Mouse (Mus musculus) forebrain, embryonic 15.5 days (tissue): ENCODE measurements at regions not wholly inside any gene's neighbourhood (a gene's known extent, or its start where the extent isn't known, plus 50 kb on each side); places are given as distances from the start of the nearest gene placed in this dataset.

Experiments used
- ATAC-seq: fragments of 200-750 bp; cut with Nextera tagmentation; replicated peaks from 2 replicates; pipeline ENCODE4 v1.8.0; 2017; ENCODE audit warnings: mild to moderate bottlenecking, moderate TSS enrichment, moderate library complexity
- H3K27ac ChIP-seq: fragments of 300-500 bp; sonication (generic); replicated peaks from 2 replicates; pipeline ENCODE4 v1.5.1; 2015; ENCODE audit warnings: mild to moderate bottlenecking, inconsistent platforms
- H3K27me3 ChIP-seq: fragments of 300-500 bp; sonication (generic); 2 replicates; pipeline ENCODE4 v1.6.1; 2015; ENCODE audit warnings: inconsistent platforms
- H3K36me3 ChIP-seq: fragments of 300-500 bp; sonication (generic); 2 replicates; pipeline ENCODE4 v1.6.1; 2015; ENCODE audit warnings: mild to moderate bottlenecking, inconsistent platforms
- H3K4me1 ChIP-seq: fragments of 300-500 bp; sonication (generic); 2 replicates; pipeline ENCODE4 v1.6.1; 2015; ENCODE audit warnings: inconsistent platforms
- H3K4me2 ChIP-seq: fragments of 300-500 bp; sonication (generic); replicated peaks from 2 replicates; pipeline ENCODE4 v1.6.1; 2015; ENCODE audit warnings: mild to moderate bottlenecking, inconsistent platforms
- H3K4me3 ChIP-seq: fragments of 300-500 bp; sonication (generic); 2 replicates; pipeline ENCODE4 v1.5.1; 2015; ENCODE audit warnings: mild to moderate bottlenecking, inconsistent platforms
- H3K9ac ChIP-seq: fragments of 300-500 bp; sonication (generic); replicated peaks from 2 replicates; pipeline ENCODE4 v1.6.1; 2015; ENCODE audit warnings: mild to moderate bottlenecking, inconsistent platforms
- H3K9me3 ChIP-seq: fragments of 300-500 bp; sonication (generic); 2 replicates; pipeline ENCODE4 v1.6.1; 2016; ENCODE audit warnings: inconsistent platforms
- WGBS: fragments of 180-500 bp; shearing (Covaris S2); methylation state at CpG from one replicate; pipeline ENCODE4 v1.1.7; 2015; ENCODE audit warnings: mixed read lengths; 5-methylcytosine and 5-hydroxymethylcytosine counted together

DNA sequence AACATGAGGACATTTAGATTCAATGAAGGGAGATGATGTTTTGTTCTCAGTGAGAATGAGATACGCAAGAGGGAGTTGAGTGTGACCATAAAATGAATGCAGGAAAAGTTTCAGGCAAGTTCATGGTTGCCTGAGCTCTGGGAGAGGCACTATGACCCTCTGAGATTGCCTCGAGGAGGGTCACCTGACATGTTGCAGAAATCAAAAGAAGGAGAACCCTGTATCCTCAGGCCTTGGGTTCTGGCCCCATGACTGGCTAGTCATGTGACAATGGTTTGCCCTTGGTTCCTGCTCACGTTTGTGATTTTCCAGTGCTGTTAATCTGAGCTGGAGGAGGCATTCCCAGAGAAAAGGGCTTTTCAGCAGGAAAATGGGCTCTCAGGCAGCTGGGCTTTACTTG, 98.9 kb downstream of the Mab21l3 start:
- no peak overlapping the region for H3K27ac ChIP-seq
- no peaks in the 10 kb centered on the region for H3K27me3 ChIP-seq
- H3K4me1 ChIP-seq = no peaks in the 10 kb centered on the region
- WGBS = 51% methylated on average over 3 of the region's 3 CpGs
- H3K4me2 ChIP-seq = no peak overlapping the region
- H3K9me3 ChIP-seq = no peaks in the 10 kb centered on the region
- ATAC-seq = no peak
- H3K4me3 ChIP-seq = no peak overlapping the region
- H3K36me3 ChIP-seq = no peaks in the 10 kb centered on the region
- no peak overlapping the region for H3K9ac ChIP-seq

DNA sequence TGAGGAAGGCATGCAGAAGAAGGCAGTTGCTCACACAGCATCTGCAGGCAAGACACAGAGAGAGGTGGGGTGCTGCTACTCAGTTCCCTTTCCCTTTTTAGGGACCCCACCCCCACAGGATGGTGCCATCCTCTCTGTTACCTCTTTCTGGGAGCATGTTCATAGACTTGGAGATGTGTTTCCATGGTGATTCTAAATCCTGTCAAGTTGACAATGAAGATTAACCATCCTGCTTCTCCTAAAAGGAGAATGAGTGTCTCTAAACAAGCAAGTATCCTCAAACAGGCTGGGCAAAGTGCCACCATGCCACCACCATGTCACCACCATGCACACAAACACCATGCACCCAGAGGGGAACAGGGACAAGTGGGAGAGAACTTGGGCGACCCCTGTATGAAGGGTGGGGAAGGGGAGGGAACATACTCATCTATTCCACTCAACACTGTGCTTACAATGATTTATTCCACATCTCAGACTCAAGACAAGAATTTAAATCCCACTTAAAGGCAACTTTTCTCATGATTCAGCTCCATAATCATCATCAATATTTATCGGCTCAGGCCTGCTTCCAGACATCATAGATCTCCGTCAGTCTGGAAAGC, 99.6 kb downstream of the Mab21l3 start:
- H3K4me2 ChIP-seq = no peak overlapping the region
- peak; percentile 32; the same call in 1 of the 2 replicates for ATAC-seq
- no peak overlapping the region for H3K27ac ChIP-seq
- 58% methylated on average over 3 of the region's 3 CpGs for WGBS
- H3K27me3 ChIP-seq = no peaks in the 10 kb centered on the region
- no peaks in the 10 kb centered on the region for H3K4me1 ChIP-seq
- H3K36me3 ChIP-seq = no peaks in the 10 kb centered on the region
- no peak overlapping the region for H3K9ac ChIP-seq
- no peaks in the 10 kb centered on the region for H3K9me3 ChIP-seq
- H3K4me3 ChIP-seq = no peak overlapping the region

DNA sequence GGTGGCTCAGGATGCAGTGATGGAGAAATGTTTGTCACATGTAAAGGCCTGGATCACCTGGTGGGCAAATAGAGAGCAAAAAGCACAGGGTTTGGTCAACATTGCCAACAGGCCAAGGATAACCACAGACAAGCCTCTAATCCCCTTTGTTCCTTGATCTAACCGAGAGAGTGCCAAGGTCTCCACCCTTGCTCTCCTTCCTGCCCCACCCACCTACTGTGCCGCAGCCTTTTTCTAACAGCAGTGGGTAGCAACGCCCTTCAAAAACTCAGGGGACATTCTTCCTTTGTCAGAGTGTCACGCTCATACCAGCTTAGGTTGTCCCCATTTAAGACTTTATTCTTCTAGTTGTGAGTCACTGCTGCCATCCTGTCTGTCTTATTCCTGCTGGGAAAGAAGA, 100.6 kb downstream of the Mab21l3 start:
- Histone ChIP-seq H3K4me3 (no peak overlapping the region), H3K4me1 (no peaks in the 10 kb centered on the region), H3K9me3 (no peaks in the 10 kb centered on the region), H3K4me2 (no peak overlapping the region), H3K9ac (no peak overlapping the region), H3K36me3 (no peaks in the 10 kb centered on the region), H3K27me3 (no peaks in the 10 kb centered on the region), H3K27ac (no peak overlapping the region)
- WGBS = 54% methylated on average over 4 of the region's 4 CpGs
- ATAC-seq = no peak

DNA sequence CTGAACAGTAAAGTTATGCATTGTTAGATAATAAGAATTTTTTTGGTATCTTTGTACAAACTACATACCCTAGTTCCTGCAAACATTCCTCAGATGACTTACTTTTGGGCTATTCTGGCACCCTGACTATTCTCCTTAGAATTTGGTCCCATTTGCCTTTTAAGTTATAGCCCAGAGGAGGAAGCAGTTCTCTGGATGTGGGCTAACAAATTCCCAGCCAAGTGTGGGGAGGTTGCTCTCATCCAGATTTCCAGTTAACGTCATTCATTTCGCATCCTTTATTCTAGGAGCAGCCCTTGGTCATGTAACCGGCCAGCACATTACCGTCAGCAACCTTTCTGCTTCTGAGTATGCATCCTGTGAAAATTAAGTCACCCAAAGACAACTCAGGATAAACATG, 107.9 kb downstream of the Mab21l3 start:
- Histone ChIP-seq H3K4me3 (no peak overlapping the region), H3K9me3 (no peaks in the 10 kb centered on the region), H3K4me2 (no peak overlapping the region), H3K36me3 (no peaks in the 10 kb centered on the region), H3K9ac (no peak overlapping the region), H3K4me1 (no peaks in the 10 kb centered on the region), H3K27me3 (no peaks in the 10 kb centered on the region), H3K27ac (no peak overlapping the region)
- ATAC-seq = no peak
- WGBS = 87% methylated on average over 4 of the region's 4 CpGs

GRCm38 (mm10) chr3:101737197-101737596, 111.6 kb downstream of the Mab21l3 start:
- 91% methylated on average over 6 of the region's 6 CpGs for WGBS
- H3K4me2 ChIP-seq = no peak overlapping the region
- no peak overlapping the region for H3K9ac ChIP-seq
- H3K27ac ChIP-seq = no peak overlapping the region
- ATAC-seq = no peak
- no peaks in the 10 kb centered on the region; the same call in 1 of the 2 replicates for H3K9me3 ChIP-seq
- H3K4me3 ChIP-seq = no peak overlapping the region
- H3K4me1 ChIP-seq = no peaks in the 10 kb centered on the region
- no peaks in the 10 kb centered on the region for H3K36me3 ChIP-seq
- H3K27me3 ChIP-seq = no peaks in the 10 kb centered on the region

DNA sequence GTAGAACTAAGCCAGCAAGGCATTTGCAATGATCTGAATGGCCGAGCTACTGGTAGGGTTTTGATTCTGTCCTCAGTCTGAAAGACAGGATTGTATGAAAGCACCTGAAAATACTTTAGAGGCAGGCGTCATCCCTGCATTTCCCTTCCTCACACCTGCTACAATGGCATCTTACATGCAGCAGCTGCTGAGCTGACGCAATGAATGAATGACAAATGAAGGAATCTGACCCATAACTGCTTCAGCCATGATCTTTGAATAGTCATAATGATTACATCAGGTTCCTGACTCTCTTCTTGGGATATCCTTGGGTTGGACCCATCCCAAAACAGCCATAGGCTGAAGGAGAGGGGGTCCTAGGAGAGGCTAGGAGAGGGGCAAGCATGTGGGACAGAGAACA, 119.7 kb downstream of the Mab21l3 start:
- Histone ChIP-seq H3K9me3 (no peaks in the 10 kb centered on the region; the same call in 1 of the 2 replicates), H3K27me3 (no peaks in the 10 kb centered on the region), H3K9ac (no peak overlapping the region), H3K27ac (no peak overlapping the region), H3K4me2 (no peak overlapping the region), H3K4me1 (no peaks in the 10 kb centered on the region), H3K36me3 (no peaks in the 10 kb centered on the region), H3K4me3 (no peak overlapping the region)
- WGBS = 82% methylated on average over 3 of the region's 3 CpGs
- no peak for ATAC-seq

DNA sequence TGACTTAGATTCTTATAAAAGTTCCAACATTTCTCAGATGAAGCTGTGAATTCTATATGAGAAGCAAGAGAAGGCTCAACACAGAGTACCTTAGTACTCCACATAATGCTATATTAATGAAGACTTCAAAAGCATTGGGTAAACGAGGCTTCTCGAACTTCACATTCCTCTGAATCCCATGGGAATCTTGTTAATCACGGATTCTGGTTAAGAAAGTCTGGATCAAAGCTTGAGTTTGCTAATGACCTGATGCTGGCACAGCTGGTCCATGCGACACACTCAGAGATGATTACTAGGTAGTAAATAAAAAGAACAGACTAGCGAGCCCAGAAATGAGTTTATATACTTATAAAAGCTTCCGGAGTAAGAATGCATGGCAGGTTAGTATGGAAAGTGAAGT, 118.4 kb upstream of the Atp1a1 start:
- Histone ChIP-seq H3K36me3 (no peaks in the 10 kb centered on the region), H3K27me3 (no peaks in the 10 kb centered on the region), H3K4me3 (no peak overlapping the region), H3K4me1 (no peaks in the 10 kb centered on the region), H3K9me3 (no peaks in the 10 kb centered on the region), H3K27ac (no peak overlapping the region), H3K4me2 (no peak overlapping the region), H3K9ac (no peak overlapping the region)
- no peak for ATAC-seq
- 20% methylated on average over 6 of the region's 6 CpGs for WGBS

DNA sequence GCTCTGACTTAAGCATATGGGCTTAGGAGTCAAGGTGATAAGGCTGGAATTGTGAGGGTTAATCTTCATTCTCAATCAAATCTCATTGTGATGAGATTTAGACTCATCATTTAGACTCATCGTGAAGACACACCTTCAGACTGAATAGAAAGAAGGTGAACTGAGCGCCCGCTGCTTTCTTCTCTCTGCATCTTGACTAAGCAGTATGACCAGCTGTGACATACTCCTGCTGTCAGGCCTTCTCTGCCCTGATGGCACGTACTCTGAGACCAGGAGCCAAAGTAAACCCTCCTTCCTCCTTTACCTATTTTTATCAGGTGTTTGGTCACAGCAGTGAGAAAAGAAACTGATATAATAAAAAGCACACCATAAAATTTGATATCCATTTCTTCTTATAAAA, 117.5 kb upstream of the Atp1a1 start:
- Histone ChIP-seq H3K4me1 (no peaks in the 10 kb centered on the region), H3K9me3 (no peaks in the 10 kb centered on the region), H3K27ac (no peak overlapping the region), H3K9ac (no peak overlapping the region), H3K36me3 (no peaks in the 10 kb centered on the region), H3K4me2 (no peak overlapping the region), H3K4me3 (no peak overlapping the region), H3K27me3 (no peaks in the 10 kb centered on the region)
- ATAC-seq = no peak
- 86% methylated on average over 4 of the region's 4 CpGs for WGBS

DNA sequence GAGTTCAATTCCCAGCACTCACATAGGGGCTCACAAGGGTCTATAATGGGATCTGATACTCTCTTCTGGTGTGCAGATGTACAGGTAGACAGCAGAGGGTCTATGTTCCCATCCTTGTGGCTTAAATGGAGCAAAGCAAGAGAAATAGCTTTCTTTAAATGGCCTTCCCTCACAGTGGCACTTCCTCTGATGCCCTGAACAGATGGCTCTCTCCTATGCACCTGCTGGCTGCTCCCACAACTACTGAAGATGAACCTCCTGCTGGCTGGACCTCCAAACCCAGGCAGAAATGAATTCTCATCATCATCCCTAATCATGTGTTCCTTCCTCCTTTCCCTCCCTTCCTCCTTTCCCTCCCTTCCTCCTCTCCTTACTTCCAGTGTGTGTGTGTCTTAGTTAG, 110.9 kb upstream of the Atp1a1 start:
- Histone ChIP-seq H3K27me3 (no peaks in the 10 kb centered on the region), H3K27ac (no peak overlapping the region), H3K4me2 (no peak overlapping the region), H3K4me3 (no peak overlapping the region), H3K36me3 (no peaks in the 10 kb centered on the region), H3K9me3 (no peaks in the 10 kb centered on the region), H3K9ac (no peak overlapping the region), H3K4me1 (peaks cover 13% of the 10 kb centered on the region)
- ATAC-seq = no peak

DNA sequence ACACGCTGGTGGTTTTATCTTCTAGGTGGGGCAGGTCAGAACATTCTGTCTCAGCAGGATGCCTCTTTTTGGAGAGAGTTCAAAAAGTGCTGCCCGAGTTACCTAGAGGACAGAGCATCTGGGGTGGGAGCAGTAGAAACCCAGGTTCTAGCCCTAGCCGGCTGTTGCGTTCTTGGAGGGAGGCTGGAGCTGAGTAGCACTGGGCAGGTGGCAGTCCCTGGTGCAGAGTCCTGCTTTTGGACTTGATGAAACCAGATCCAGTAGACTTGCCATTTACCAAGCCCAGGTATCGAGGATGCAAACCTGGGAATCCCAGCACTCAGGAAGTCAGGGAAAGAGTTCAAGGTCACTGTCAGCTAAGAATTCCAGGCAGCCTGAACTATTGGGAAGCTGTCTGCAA, 110.3 kb upstream of the Atp1a1 start:
- H3K9me3 ChIP-seq = no peaks in the 10 kb centered on the region
- no peak for ATAC-seq
- no peak overlapping the region for H3K4me2 ChIP-seq
- no peak overlapping the region for H3K27ac ChIP-seq
- WGBS = 87% methylated on average over 5 of the region's 5 CpGs
- H3K4me1 ChIP-seq = peaks cover 13% of the 10 kb centered on the region
- no peak overlapping the region for H3K9ac ChIP-seq
- H3K36me3 ChIP-seq = no peaks in the 10 kb centered on the region
- H3K4me3 ChIP-seq = no peak overlapping the region
- H3K27me3 ChIP-seq = no peaks in the 10 kb centered on the region

DNA sequence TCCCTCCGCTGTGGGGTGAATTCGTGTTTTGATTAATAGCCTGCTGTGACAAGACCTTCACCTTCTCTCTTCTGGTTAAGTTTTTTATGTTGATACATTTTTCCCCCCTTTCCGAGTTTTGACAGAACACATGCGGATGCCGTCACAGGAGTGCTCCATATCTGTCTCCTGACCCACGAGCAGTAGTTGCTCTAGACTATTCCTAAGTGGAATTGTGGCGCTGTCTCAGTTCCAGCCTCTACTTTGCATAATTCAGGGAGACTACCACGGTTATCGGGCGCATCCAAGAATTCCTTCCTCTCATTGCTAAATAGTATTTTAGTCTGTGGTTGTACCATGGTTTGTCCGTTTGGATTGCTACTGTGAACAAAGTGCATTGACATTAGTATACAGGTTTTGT, 109.2 kb upstream of the Atp1a1 start:
- WGBS = 61% methylated on average over 11 of the region's 11 CpGs
- no peak for ATAC-seq
- no peaks in the 10 kb centered on the region for H3K27me3 ChIP-seq
- H3K4me3 ChIP-seq = no peak overlapping the region
- no peaks in the 10 kb centered on the region for H3K36me3 ChIP-seq
- H3K27ac ChIP-seq = no peak overlapping the region; the same call in 1 of the 2 replicates
- no peaks in the 10 kb centered on the region for H3K9me3 ChIP-seq
- no peak overlapping the region for H3K9ac ChIP-seq
- no peak overlapping the region for H3K4me2 ChIP-seq
- peaks cover 19% of the 10 kb centered on the region for H3K4me1 ChIP-seq

GRCm38 (mm10) chr3:101713138-101713638, 108.7 kb upstream of the Atp1a1 start:
- Histone ChIP-seq H3K27ac (no peak overlapping the region; the same call in 1 of the 2 replicates), H3K36me3 (no peaks in the 10 kb centered on the region), H3K9ac (no peak overlapping the region), H3K4me2 (0 out of 2 replicates have a peak overlapping the region, but pooled peaks have one; percentile 11), H3K9me3 (no peaks in the 10 kb centered on the region), H3K4me1 (peaks cover 19% of the 10 kb centered on the region), H3K27me3 (no peaks in the 10 kb centered on the region), H3K4me3 (no peak overlapping the region)
- ATAC-seq = no peak
- 30% methylated on average over 11 of the region's 11 CpGs for WGBS

DNA sequence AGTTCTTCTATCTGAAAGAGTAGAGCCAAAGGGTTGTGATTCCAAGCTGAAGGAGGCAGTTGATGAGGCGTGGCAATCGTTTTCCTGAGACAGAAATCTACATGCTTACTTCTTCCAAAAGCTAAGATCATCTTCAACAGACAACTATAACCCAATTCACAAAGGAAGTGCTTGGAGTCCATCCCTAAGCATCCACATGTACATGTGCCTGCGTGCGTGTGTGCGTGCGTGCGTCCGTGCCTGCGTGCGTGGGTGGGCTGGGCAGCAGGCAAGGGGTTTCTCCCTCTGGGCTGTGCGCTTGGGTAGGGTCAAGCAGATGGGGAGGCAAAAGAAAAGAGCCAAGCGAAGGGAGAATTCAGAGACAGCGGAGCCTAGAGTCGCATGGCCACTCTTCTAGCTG, 108.2 kb upstream of the Atp1a1 start:
- Histone ChIP-seq H3K36me3 (no peaks in the 10 kb centered on the region), H3K9ac (no peak overlapping the region), H3K4me1 (peaks cover 19% of the 10 kb centered on the region), H3K4me3 (no peak overlapping the region), H3K9me3 (no peaks in the 10 kb centered on the region), H3K27me3 (no peaks in the 10 kb centered on the region), H3K27ac (no peak overlapping the region), H3K4me2 (no peak overlapping the region)
- WGBS = 79% methylated on average over 14 of the region's 14 CpGs
- no peak for ATAC-seq
